In the genomic region with DNA sequence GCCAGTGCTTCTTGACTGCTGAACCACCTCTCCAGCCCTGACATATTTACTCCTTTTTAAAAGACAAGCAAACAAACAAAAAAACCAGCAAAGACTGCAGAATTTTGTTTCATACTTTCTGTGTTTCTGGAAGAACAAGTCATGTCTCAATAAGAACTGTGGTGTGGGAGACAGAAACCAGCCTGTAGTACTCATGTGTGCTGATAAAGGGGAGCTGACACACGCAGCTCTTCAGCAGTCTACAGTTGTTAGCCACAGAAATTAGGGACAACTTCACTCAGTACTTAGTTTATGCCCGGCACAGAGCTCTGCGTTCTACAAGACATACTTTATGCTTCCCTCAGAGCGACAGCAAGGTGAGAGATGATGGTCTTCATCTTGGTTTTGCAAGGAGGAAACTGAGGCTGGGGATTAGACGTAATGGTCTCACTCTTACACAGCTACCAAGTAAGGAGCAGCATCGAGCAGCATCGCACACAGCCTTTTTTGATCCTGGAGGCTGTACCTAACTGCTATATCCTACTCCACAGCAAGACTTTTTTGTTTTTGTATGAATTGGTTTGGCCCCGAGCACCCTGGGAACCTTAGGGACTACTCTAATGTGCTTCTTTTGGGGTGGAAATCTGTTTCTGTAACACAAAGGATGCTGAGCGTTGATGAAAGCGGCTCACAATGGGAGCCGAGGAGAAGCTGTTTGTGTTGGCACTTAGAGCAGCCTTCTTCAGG, we compare ENCODE assay signal across 13 mouse cellular contexts.
DNase-seq lines count a peak whose midpoint lies in the region; ATAC-seq lines count a peak whose summit lies in the region.
"Had no signal": no experiment of that assay in that cellular context is flagged by ENCODE, and none has a peak within 500 bp of the region (broad histone marks: within the 10 kb centered on the region; RNA-seq: fewer than 3 reads in every experiment).

No protein-coding gene starts in this region.

- ATAC-seq in hindbrain, embryonic 14.5 days (ENCODE audit: low FRiP score): 0 out of 2 replicates have a peak, but pooled peaks have one; percentile 56
- ATAC-seq in midbrain, embryonic 12.5 days (ENCODE audit: low FRiP score, low read depth): no peak
- ATAC-seq in erythroid progenitor cell, adult 5-6 weeks (replicated peaks; ENCODE audit: low FRiP score, poor library complexity, severe bottlenecking): no peak
- ATAC-seq: liver, postnatal 0 days had no signal

- no peaks in the 10 kb centered on the region for H3K9me3 ChIP-seq in heart, embryonic 10.5 days
- no peaks in the 10 kb centered on the region for H3K9me3 ChIP-seq in hindbrain, embryonic 14.5 days (ENCODE audit: control insufficient read depth, low read length)
- no peaks in the 10 kb centered on the region for H3K9me3 ChIP-seq in midbrain, embryonic 12.5 days
- H3K9me3 ChIP-seq: heart, embryonic 15.5 days had no signal

- no peak overlapping the region for H3K4me3 ChIP-seq in heart, embryonic 10.5 days
- no peak overlapping the region for H3K4me3 ChIP-seq in hindbrain, embryonic 14.5 days (replicated peaks; ENCODE audit: low read length)
- H3K4me3 ChIP-seq in midbrain, embryonic 12.5 days: no peak overlapping the region
- H3K4me3 ChIP-seq: heart, embryonic 15.5 days had no signal

- no peaks in the 10 kb centered on the region for H3K27me3 ChIP-seq in heart, embryonic 10.5 days (ENCODE audit: insufficient read depth, poor library complexity, severe bottlenecking)
- no peaks in the 10 kb centered on the region for H3K27me3 ChIP-seq in hindbrain, embryonic 14.5 days (ENCODE audit: control insufficient read depth, insufficient read depth, low read length)
- H3K27me3 ChIP-seq in midbrain, embryonic 12.5 days: no peaks in the 10 kb centered on the region
- H3K27me3 ChIP-seq: heart, embryonic 15.5 days had no signal

- 45% methylated on average over 11 of the region's 11 CpGs for WGBS in heart, embryonic 10.5 days
- 32% methylated on average over 11 of the region's 11 CpGs for WGBS in hindbrain, embryonic 14.5 days
- 32% methylated on average over 11 of the region's 11 CpGs for WGBS in midbrain, embryonic 12.5 days

- no peak overlapping the region for H3K9ac ChIP-seq in hindbrain, embryonic 14.5 days
- no peak overlapping the region for H3K9ac ChIP-seq in midbrain, embryonic 12.5 days (replicated peaks)
- H3K9ac ChIP-seq: heart, embryonic 15.5 days; liver, postnatal 0 days had no signal

- H3K4me1 ChIP-seq in heart, embryonic 10.5 days: peaks cover 32% of the 10 kb centered on the region
- H3K4me1 ChIP-seq in hindbrain, embryonic 14.5 days (replicated peaks; ENCODE audit: control insufficient read depth, insufficient read depth, low read length): 0 out of 2 replicates have a peak, but pooled peaks cover 5% of the 10 kb centered on the region
- peaks cover 13% of the 10 kb centered on the region for H3K4me1 ChIP-seq in midbrain, embryonic 12.5 days

- no peak for DNase-seq in heart, embryonic 10.5 days (ENCODE audit: low spot score)
- no peak for DNase-seq in heart, adult 8-10 months (ENCODE audit: low spot score)
- DNase-seq in Muller cell, postnatal 12 days (ENCODE audit: inconsistent ontology term): peak; percentile 4
- no peak for DNase-seq in hindbrain, embryonic 14.5 days (ENCODE audit: low spot score)
- DNase-seq in layer of hippocampus, adult 18-20 months (ENCODE audit: low spot score in 2 of 2): no peak
- no peak for DNase-seq in gastrocnemius, adult 8-10 months (ENCODE audit: low spot score in 2 of 2)
- DNase-seq: B cell, adult 2 months; cerebellum, adult 11-12 months; liver, postnatal 0 days; thymus, adult 2 months had no signal

- 0 out of 2 replicates have a peak overlapping the region, but pooled peaks have one; percentile 0 for H3K4me2 ChIP-seq in hindbrain, embryonic 14.5 days (replicated peaks)
- peak overlapping the region; percentile 16; the same call in 1 of the 2 replicates for H3K4me2 ChIP-seq in midbrain, embryonic 12.5 days (replicated peaks)
- H3K4me2 ChIP-seq: heart, embryonic 15.5 days had no signal

- no peaks in the 10 kb centered on the region for H3K36me3 ChIP-seq in heart, embryonic 10.5 days
- no peaks in the 10 kb centered on the region for H3K36me3 ChIP-seq in hindbrain, embryonic 14.5 days (replicated peaks; ENCODE audit: control insufficient read depth, insufficient read depth)
- no peaks in the 10 kb centered on the region for H3K36me3 ChIP-seq in midbrain, embryonic 12.5 days
- H3K36me3 ChIP-seq: heart, embryonic 15.5 days had no signal

- peak overlapping the region; percentile 63; the same call in 1 of the 2 replicates for H3K27ac ChIP-seq in heart, embryonic 10.5 days
- H3K27ac ChIP-seq in hindbrain, embryonic 14.5 days: 0 out of 2 replicates have a peak overlapping the region, but pooled peaks have one; percentile 3
- peak overlapping the region; percentile 58; the same call in 1 of the 2 replicates for H3K27ac ChIP-seq in midbrain, embryonic 12.5 days (replicated peaks)
- H3K27ac ChIP-seq: heart, embryonic 15.5 days had no signal

Comparison
In these comparisons a context has a peak if more than half of its experiments do, and no peak if none do; other contexts are left out.
1. H3K27ac ChIP-seq: peak in every context shown above with its lines; median percentile 63 in heart, embryonic 10.5 days; 58 in midbrain, embryonic 12.5 days; 3 in hindbrain, embryonic 14.5 days.